ENCODE assay signal across 18 mouse cellular contexts in genomic region chr17:79832284-79832683, GRCm38 (mm10).
"Had no signal": no experiment of that assay in that cellular context is flagged by ENCODE, and none has a peak within 500 bp of the region (broad histone marks: within the 10 kb centered on the region; RNA-seq: fewer than 3 reads in every experiment).

No protein-coding gene starts in this region.

- H3K9ac ChIP-seq: liver, embryonic 13.5 days; lung, embryonic 14.5 days; midbrain, embryonic 13.5 days; neural tube, embryonic 12.5 days; neural tube, embryonic 15.5 days had no signal

- H3K36me3 ChIP-seq: liver, embryonic 13.5 days; midbrain, embryonic 13.5 days; neural tube, embryonic 12.5 days; neural tube, embryonic 15.5 days had no signal

- H3K4me1 ChIP-seq: liver, embryonic 13.5 days; midbrain, embryonic 13.5 days; neural tube, embryonic 12.5 days; neural tube, embryonic 15.5 days had no signal

- H3K27me3 ChIP-seq: liver, embryonic 13.5 days; midbrain, embryonic 13.5 days; neural tube, embryonic 12.5 days; neural tube, embryonic 15.5 days had no signal

- DNase-seq: kidney, adult 2 months; kidney, postnatal 25 days; layer of hippocampus, adult 9-11 months; layer of hippocampus, postnatal 36 days; liver, embryonic 13.5 days; lung, embryonic 14.5 days; right cerebral cortex, adult 18-20 months; right cerebral cortex, postnatal 14 days; right cerebral cortex, postnatal 4 days; thymus, postnatal 25 days had no signal

- H3K4me3 ChIP-seq: layer of hippocampus, adult 2 months; left cerebral cortex, adult 2 months; liver, embryonic 13.5 days; midbrain, embryonic 13.5 days; neural tube, embryonic 12.5 days; neural tube, embryonic 15.5 days had no signal

- H3K4me2 ChIP-seq: liver, embryonic 13.5 days; lung, embryonic 14.5 days; midbrain, embryonic 13.5 days; neural tube, embryonic 12.5 days; neural tube, embryonic 15.5 days had no signal

- ATAC-seq: lung, postnatal 0 days; midbrain, embryonic 13.5 days had no signal

- H3K27ac ChIP-seq: kidney, postnatal 0 days; layer of hippocampus, adult 2 months; left cerebral cortex, adult 2 months; liver, embryonic 13.5 days; macrophage; midbrain, embryonic 13.5 days; neural tube, embryonic 12.5 days; neural tube, embryonic 15.5 days had no signal

- H3K9me3 ChIP-seq: liver, embryonic 13.5 days; midbrain, embryonic 13.5 days; neural tube, embryonic 12.5 days; neural tube, embryonic 15.5 days had no signal
